Mouse (Mus musculus): ENCODE results near the gene Gstm6. TPM values are rescaled to one million over a fixed set of nuclear protein-coding genes. Genes with fewer than 3 reads are reported as not detected.
"Not testable (repeated sequence)": the region's sequence is repeated elsewhere in the genome, so short reads cannot be mapped to it uniquely, and the experiment has no call there.

Gstm6 gene
- total RNA-seq, 2 experiments from 2014 or later, result 0.84 to 1.0 TPM

- not testable (repeated sequence) for DNase-seq
Measured at GRCm38 (mm10) chr3:107889236-107889635, 54.3 kb downstream of the Gstm6 start.

Other genes starting within 250 kb of the Gstm6 start
- 10 to 100 TPM; 47.4 to 53.9 TPM for gene Ahcyl1, start 247.2 kb downstream of the Gstm6 start, total RNA-seq (2021)
- 10 to 100 TPM; 14.2 to 21.4 TPM for gene Csf1, start 183.3 kb downstream of the Gstm6 start, total RNA-seq (2021)
- not detected for gene Eps8l3, start 66.5 kb downstream of the Gstm6 start, total RNA-seq (2021)
- 10 to 100 TPM; 51.5 to 56.1 TPM for gene Gstm5, start 47.9 kb downstream of the Gstm6 start, total RNA-seq (2021)
- gene Gstm7, start 11.9 kb downstream of the Gstm6 start, total RNA-seq (2021), result 10 to 100 TPM in 1 of 2 experiments, 1 to 10 TPM in 1; 8.6 to 11.2 TPM
- gene Gstm3, start 25.5 kb upstream of the Gstm6 start, total RNA-seq (2021), result not detected
- gene Gstm2, start 42.7 kb upstream of the Gstm6 start, total RNA-seq (2021), result 10 to 100 TPM; 33.3 to 39.0 TPM
- 10 to 100 TPM; 61.3 to 67.2 TPM for gene Gstm1, start 74.2 kb upstream of the Gstm6 start, total RNA-seq (2021)
- 10 to 100 TPM in 1 of 2 experiments, 1 to 10 TPM in 1; 9.8 to 10.4 TPM for gene Gstm4, start 101.1 kb upstream of the Gstm6 start, total RNA-seq (2021)
- 10 to 100 TPM in 1 of 2 experiments, 1 to 10 TPM in 1; 9.5 to 15.0 TPM for gene Ampd2, start 142.9 kb upstream of the Gstm6 start, total RNA-seq (2021)
- gene Gnat2, start 149.0 kb upstream of the Gstm6 start, total RNA-seq (2021), result under 1 TPM in 1 of 2 experiments, not detected in 1; 0.54 TPM
- gene Gnai3, start 202.4 kb upstream of the Gstm6 start, total RNA-seq (2021), result 10 to 100 TPM; 28.2 to 33.2 TPM
- under 1 TPM; 0.14 to 0.27 TPM for gene Gpr61, start 211.1 kb upstream of the Gstm6 start, total RNA-seq (2021)
- 10 to 100 TPM; 30.7 to 31.6 TPM for gene Amigo1, start 242.6 kb upstream of the Gstm6 start, total RNA-seq (2021)